Mouse (Mus musculus) small intestine, adult 2 months (tissue): ENCODE measurements around the gene Elp6. TPM values are rescaled to one million over a fixed set of nuclear protein-coding genes. Genes with fewer than 3 reads are reported as not detected.
"Not testable (repeated sequence)": the region's sequence is repeated elsewhere in the genome, so short reads cannot be mapped to it uniquely, and the experiment has no call there.

ENCODE experiments used
- H3K27ac ChIP-seq: fragments of 200-500 bp; 2 replicates; pipeline ENCODE4 v1.5.1; 2012; ENCODE audit warnings: low read depth, low read length, control low read depth, inconsistent platforms; ENCODE audit not compliant: insufficient read depth
- H3K27me3 ChIP-seq: fragments of 200-500 bp; 2 replicates; pipeline ENCODE4 v1.6.1; 2012; ENCODE audit warnings: mild to moderate bottlenecking, moderate library complexity, low read length, inconsistent platforms; ENCODE audit not compliant: control insufficient read depth, insufficient read depth
- H3K36me3 ChIP-seq: fragments of 200-500 bp; 2 replicates; pipeline ENCODE4 v1.6.1; 2012; ENCODE audit warnings: mild to moderate bottlenecking, low read length, control low read depth, inconsistent platforms; ENCODE audit not compliant: control insufficient read depth, insufficient read depth
- H3K4me1 ChIP-seq: fragments of 200-500 bp; 2 replicates; pipeline ENCODE4 v1.6.1; 2012; ENCODE audit warnings: low read length, inconsistent platforms, mixed read lengths; ENCODE audit not compliant: control insufficient read depth, insufficient read depth, insufficient read length
- H3K4me3 ChIP-seq: fragments of 200-500 bp; 2 replicates; pipeline ENCODE4 v1.5.1; 2012; ENCODE audit warnings: low read depth, mild to moderate bottlenecking, control low read depth, inconsistent platforms, low read length, moderate library complexity
- CTCF ChIP-seq: fragments of 200-500 bp; IDR thresholded peaks from 2 replicates; pipeline ENCODE4 v1.5.1; 2012; ENCODE audit warnings: low read depth, mild to moderate bottlenecking, control low read depth, inconsistent platforms, low read length, moderate library complexity, mixed read lengths; ENCODE audit not compliant: insufficient replicate concordance, insufficient read length; ENCODE audit errors: extremely low read depth
- POLR2A ChIP-seq: fragments of 200-500 bp; IDR thresholded peaks from 2 replicates; pipeline ENCODE4 v1.6.1; 2012; ENCODE audit warnings: low read depth, mild to moderate bottlenecking, control low read depth, inconsistent platforms, low read length, moderate library complexity
- WGBS: fragments of 180-500 bp; shearing (Covaris S2); methylation state at CpG from one replicate; pipeline ENCODE4 v1.1.7; 2018; 5-methylcytosine and 5-hydroxymethylcytosine counted together
- polyA plus RNA-seq: library from polyadenylated mRNA; depleted of rRNA; stranded (reverse); fragments of >200 nt; gene quantifications from 2 replicates; pipeline ENCODE4 v1.2.3, GENCODE M21; 2012

The Elp6 gene
- polyA plus RNA-seq, 1 experiment: 5.7 TPM

DNA sequence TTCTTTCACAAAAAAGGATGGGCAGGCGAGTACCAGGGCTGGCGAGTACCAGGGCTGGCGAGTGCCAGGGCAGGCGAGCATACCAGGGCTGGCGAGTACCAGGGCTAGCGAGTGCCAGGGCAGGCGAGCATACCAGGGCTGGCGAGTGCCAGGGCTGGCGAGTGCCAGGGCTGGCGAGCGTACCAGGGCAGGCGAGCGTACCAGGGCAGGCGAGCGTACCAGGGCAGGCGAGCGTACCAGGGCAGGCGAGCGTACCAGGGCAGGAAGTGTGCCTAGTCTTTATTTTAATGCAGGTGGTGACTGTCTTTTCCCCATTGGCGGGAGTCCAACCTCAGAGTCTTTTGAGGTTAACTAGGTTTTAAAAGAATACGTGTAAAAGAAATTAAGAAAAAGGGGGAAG is 24.7 kb downstream of the Elp6 start:
- Histone ChIP-seq H3K4me3 (no peak overlapping the region), H3K27me3 (no peaks in the 10 kb centered on the region), H3K4me1 (peaks cover 5% of the 10 kb centered on the region; the same call in 1 of the 2 replicates), H3K27ac (no peak overlapping the region), H3K36me3 (no peaks in the 10 kb centered on the region)
- no peak for TF ChIP-seq CTCF
- no peak for TF ChIP-seq POLR2A
- 68% methylated on average over 21 of the region's 21 CpGs for WGBS

DNA sequence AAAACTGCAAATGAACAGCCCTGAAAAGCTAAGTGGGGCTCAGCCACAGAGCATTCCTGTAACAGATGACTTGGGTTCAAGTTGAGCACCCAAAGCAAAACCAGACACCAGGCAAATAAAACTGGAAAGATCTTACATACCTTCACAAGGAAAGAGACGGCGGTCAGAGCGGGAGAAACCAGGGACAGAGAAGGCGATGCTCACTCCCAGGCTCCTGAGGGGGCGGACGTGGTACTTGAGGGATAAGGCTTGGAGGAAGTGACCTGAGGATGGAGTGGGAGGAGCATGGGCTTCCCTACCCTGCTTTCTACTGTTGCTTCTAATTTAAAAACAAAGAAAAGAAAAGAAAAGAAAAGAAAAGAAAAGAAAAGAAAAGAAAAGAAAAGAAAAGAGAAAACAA is 25.4 kb downstream of the Elp6 start:
- Histone ChIP-seq H3K4me3 (no peak overlapping the region), H3K4me1 (peaks cover 5% of the 10 kb centered on the region; the same call in 1 of the 2 replicates), H3K27ac (no peak overlapping the region), H3K36me3 (no peaks in the 10 kb centered on the region), H3K27me3 (no peaks in the 10 kb centered on the region)
- no peak for TF ChIP-seq CTCF
- no peak for TF ChIP-seq POLR2A
- 56% methylated on average over 6 of the region's 6 CpGs for WGBS

DNA sequence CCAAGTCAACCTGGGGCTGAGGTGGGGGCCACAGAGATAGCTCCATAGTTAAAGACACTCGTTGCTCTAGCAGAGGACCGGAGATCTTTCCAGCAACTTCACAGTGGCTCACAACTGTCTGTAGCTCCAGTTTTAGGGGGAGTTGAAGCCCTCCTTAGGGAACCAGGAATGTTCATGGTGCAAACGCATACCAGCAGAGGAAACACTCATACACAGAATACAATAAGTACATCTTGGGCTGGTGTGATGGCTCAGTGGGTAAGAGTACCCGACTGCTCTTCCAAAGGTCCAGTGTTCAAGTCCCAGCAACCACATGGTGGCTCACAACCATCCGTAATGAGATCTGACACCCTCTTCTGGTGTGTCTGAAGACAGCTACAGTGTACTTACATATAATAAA is 25.9 kb downstream of the Elp6 start:
- not testable (repeated sequence) for H3K4me1 ChIP-seq, H3K4me3 ChIP-seq, H3K27me3 ChIP-seq, H3K36me3 ChIP-seq, H3K27ac ChIP-seq
- 90% methylated on average over 5 of the region's 5 CpGs for WGBS

DNA sequence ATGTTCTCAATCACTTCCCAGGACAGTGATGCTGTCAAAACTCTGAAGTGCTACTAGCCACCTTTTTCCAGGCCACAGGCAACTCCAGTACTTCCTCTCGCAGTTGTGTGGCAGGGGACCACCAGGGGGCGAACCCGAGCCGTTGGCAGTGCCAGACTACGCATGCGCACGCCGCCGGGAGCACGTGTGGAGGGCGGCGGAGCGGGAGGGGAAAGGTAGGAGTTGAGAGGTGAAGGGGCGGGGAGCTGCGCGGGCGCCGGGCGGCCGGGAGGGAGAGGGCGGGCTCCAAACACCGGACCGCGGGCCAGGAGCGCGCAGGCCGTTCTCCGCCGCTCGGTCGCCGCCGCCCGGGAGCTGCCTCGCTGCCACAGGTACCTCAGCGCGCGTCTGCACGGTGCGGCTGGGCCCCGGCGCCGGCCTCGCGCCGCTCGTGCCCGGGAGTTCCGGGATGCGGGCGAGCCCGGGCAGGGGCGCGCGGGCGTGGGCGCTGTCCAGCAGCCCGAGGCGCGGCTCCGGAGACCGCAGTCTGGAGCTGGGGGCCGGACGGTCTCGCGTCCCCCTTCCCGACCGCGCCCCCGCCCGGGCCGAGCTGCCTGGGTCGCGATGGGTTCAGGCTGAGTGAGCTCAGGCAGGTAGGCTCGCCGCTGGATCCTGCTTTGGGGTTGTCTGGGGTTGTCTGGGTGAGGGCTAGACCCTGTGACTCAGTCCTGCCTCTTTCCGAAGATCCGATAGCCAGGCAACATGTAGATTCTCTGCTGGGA is 28.3 kb downstream of the Elp6 start, which contains the start of gene Scap:
Gene Scap (plus strand): TSS at position 154 of the 761 bp plus-strand sequence.
- Histone ChIP-seq H3K27ac (no peak within 1 kb of the TSS), H3K36me3 (no peaks in the 10 kb centered on the region), H3K27me3 (no peaks in the 10 kb centered on the region), H3K4me3 (peak within 1 kb of the TSS; percentile 93), H3K4me1 (peaks cover 5% of the 10 kb centered on the region; the same call in 1 of the 2 replicates)
- TF ChIP-seq CTCF: peak; percentile 90
- no peak; the same call in 1 of the 2 replicates for TF ChIP-seq POLR2A
- WGBS: 1% methylated on average over 77 of the region's 78 CpGs

DNA sequence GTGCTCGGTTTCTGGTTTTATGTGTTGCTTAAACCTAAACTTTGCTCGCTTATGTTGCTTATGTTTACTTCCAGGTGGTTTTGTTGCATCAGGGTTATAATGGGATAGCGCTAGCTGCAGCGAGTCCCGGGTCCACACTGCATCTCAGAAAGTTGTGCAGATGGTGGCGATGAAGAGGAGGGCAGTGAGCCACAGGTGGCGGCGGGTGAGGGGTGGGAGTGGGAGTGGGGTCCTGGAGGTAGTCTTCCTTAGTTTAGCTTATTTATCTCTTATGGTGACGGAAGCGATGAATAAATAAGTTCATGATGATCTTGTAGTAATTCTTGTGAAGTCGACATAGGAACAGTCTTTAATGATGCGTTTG is 28.9 kb downstream of the Elp6 start:
- H3K27me3 ChIP-seq: no peaks in the 10 kb centered on the region
- H3K4me3 ChIP-seq: peak overlapping the region; percentile 93
- H3K4me1 ChIP-seq: peaks cover 5% of the 10 kb centered on the region; the same call in 1 of the 2 replicates
- H3K27ac ChIP-seq: no peak overlapping the region
- WGBS: 5% methylated on average over 12 of the region's 12 CpGs
- no peak for TF ChIP-seq CTCF
- TF ChIP-seq POLR2A: no peak
- H3K36me3 ChIP-seq: no peaks in the 10 kb centered on the region

DNA sequence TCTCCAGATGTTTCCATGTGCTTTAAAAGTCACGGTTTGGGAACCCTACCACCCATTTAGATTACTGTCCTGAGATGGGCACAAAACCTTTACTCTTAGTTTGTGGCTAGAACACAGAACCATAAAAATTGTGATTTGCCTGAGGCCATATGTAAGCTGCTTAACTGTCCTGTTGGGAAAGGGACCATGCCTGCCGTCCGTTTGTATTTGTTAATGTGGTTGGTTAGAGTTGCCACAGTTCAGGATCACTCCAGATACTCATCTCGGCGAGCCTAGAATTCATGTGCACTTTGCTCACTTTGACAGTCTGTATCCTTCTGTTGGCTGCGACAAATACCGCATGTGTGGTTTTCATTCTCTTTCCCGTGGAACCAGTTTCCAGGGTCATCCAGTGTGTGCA is 29.9 kb downstream of the Elp6 start:
- no peaks in the 10 kb centered on the region for H3K27me3 ChIP-seq
- no peaks in the 10 kb centered on the region for H3K36me3 ChIP-seq
- H3K27ac ChIP-seq: no peak overlapping the region
- 40% methylated on average over 8 of the region's 8 CpGs for WGBS
- H3K4me1 ChIP-seq: peaks cover 2% of the 10 kb centered on the region; the same call in 1 of the 2 replicates
- no peak overlapping the region for H3K4me3 ChIP-seq
- TF ChIP-seq CTCF: no peak
- no peak for TF ChIP-seq POLR2A

DNA sequence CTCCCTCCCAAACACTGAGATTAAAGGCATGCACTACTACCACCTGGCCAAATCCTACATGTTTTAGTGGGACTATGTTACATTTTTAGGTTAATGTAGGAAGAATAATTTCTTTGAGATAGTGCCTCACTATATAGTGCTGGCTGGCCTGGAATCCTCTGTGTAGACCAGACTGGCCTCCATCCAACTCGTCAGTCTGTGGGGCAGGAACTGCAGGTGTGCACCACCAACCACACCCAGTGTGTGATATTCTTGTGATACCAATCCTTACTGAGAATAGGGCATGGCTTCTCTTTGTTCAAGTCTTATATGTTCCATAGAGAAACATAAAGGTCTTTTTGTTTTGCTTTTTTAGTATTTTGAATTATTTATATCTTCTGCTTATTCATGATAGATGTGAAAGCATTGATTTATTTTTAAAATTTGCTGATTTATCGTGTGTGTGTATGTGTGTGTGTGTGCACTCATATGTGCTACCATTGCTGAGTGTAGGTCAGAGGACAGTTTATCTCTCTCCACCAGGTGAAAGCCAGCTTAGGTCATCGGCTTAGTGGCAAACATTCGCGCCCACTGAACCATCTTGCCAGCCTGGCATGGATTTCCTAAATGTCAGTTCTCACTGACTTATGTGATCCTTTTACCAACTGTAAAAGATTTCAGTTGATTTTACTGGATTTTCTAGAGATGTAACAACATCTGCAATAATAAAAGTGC is 35.2 kb downstream of the Elp6 start:
- no peak overlapping the region for H3K4me3 ChIP-seq
- 70% methylated on average over 5 of the region's 5 CpGs for WGBS
- TF ChIP-seq POLR2A: no peak
- TF ChIP-seq CTCF: no peak
- no peak overlapping the region for H3K27ac ChIP-seq
- no peaks in the 10 kb centered on the region for H3K27me3 ChIP-seq
- peaks cover 4% of the 10 kb centered on the region; the same call in 1 of the 2 replicates for H3K4me1 ChIP-seq
- no peaks in the 10 kb centered on the region for H3K36me3 ChIP-seq
